Mouse (Mus musculus) CH12.LX (cell line): ENCODE measurements around the gene Inafm2. TPM values are rescaled to one million over a fixed set of nuclear protein-coding genes. Genes with fewer than 3 reads are reported as not detected.

Source experiments
- DNase-seq: peaks from one replicate; pipeline ENCODE4 v3.0.0-alpha.2; 2013; ENCODE audit errors: extremely low read depth
- H3K27ac ChIP-seq: 2 replicates; pipeline ENCODE4 v1.5.1; 2012; ENCODE audit warnings: low read depth, mild to moderate bottlenecking, control low read depth, moderate library complexity; ENCODE audit not compliant: insufficient read depth
- H3K27me3 ChIP-seq: replicated peaks from 2 replicates; pipeline ENCODE3; 2012; ENCODE audit warnings: inconsistent platforms
- H3K36me3 ChIP-seq, 2 experiments: replicated peaks in 1 of 2; 2 replicates each; pipeline versions ENCODE3 to v1.6.1; 2012; ENCODE audit warnings: inconsistent platforms in 1 of 2, low read length in 1 of 2, mild to moderate bottlenecking in 1 of 2, mixed read lengths in 1 of 2, moderate library complexity in 1 of 2; ENCODE audit not compliant: control insufficient read depth in 1 of 2, insufficient read depth in 1 of 2
- H3K4me1 ChIP-seq, 2 experiments: 2 replicates each; pipeline ENCODE4 v1.6.1; 2012; ENCODE audit warnings: inconsistent platforms in 1 of 2, moderate library complexity in 1 of 2; ENCODE audit not compliant: insufficient read depth in 2 of 2, control insufficient read depth in 1 of 2
- H3K4me2 ChIP-seq: 2 replicates; pipeline ENCODE4 v1.6.1; 2012; ENCODE audit warnings: low read depth, mild to moderate bottlenecking, control low read depth; ENCODE audit not compliant: poor library complexity, insufficient read depth, severe bottlenecking
- H3K4me3 ChIP-seq, 3 experiments: fragments of 150-350 bp in 1 of 3; sonication (generic) in 1 of 3; replicated peaks in 1 of 3; 2 replicates each; pipeline versions ENCODE3 to v1.5.1; 2011 to 2012; ENCODE audit warnings: low read depth in 2 of 3, low read length in 2 of 3, mild to moderate bottlenecking in 2 of 3, moderate library complexity in 2 of 3, control low read depth in 1 of 3, improper control_type of control experiment in 1 of 3, inconsistent platforms in 1 of 3, mixed read lengths in 1 of 3; ENCODE audit not compliant: poor library complexity in 1 of 3
- H3K79me2 ChIP-seq: replicated peaks from 2 replicates; pipeline ENCODE4 v1.6.1; 2012; ENCODE audit warnings: mild to moderate bottlenecking, moderate library complexity; ENCODE audit not compliant: control insufficient read depth, poor library complexity, insufficient read depth, severe bottlenecking; ENCODE audit errors: extremely low read depth
- H3K9ac ChIP-seq: 2 replicates; pipeline ENCODE4 v1.6.1; 2012; ENCODE audit warnings: low read depth, mild to moderate bottlenecking, control low read depth, moderate library complexity; ENCODE audit not compliant: insufficient read depth
- H3K9me3 ChIP-seq: replicated peaks from 2 replicates; pipeline ENCODE3; 2012; ENCODE audit warnings: low read length, inconsistent platforms, mixed read lengths
- CHD2 ChIP-seq: IDR thresholded peaks from 2 replicates; pipeline ENCODE4 v1.6.1; 2011; ENCODE audit warnings: low read length, improper control_type of control experiment
- GABPA ChIP-seq: IDR thresholded peaks from 2 replicates; pipeline ENCODE4 v1.6.1; 2012; ENCODE audit warnings: low read depth, low read length, improper control_type of control experiment, inconsistent platforms; ENCODE audit not compliant: insufficient replicate concordance
- JUN ChIP-seq: IDR thresholded peaks from 2 replicates; pipeline ENCODE4 v1.6.1; 2011; ENCODE audit warnings: low read depth, mild to moderate bottlenecking, low read length, improper control_type of control experiment, moderate library complexity; ENCODE audit not compliant: insufficient read depth
- MAX ChIP-seq: IDR thresholded peaks from 2 replicates; pipeline ENCODE4 v1.6.1; 2011; ENCODE audit warnings: low read length, improper control_type of control experiment
- MAZ ChIP-seq: IDR thresholded peaks from 2 replicates; pipeline ENCODE4 v1.6.1; 2012; ENCODE audit warnings: low read depth, mild to moderate bottlenecking, inconsistent platforms, low read length, improper control_type of control experiment, moderate library complexity
- MEF2A ChIP-seq: IDR thresholded peaks from 2 replicates; pipeline ENCODE4 v1.6.1; 2014; ENCODE audit warnings: low read depth, mild to moderate bottlenecking, inconsistent platforms, low read length, improper control_type of control experiment, borderline replicate concordance
- MXI1 ChIP-seq: IDR thresholded peaks from 2 replicates; pipeline ENCODE4 v1.6.1; 2011; ENCODE audit warnings: mild to moderate bottlenecking, low read depth, low read length, improper control_type of control experiment
- NELFE ChIP-seq: IDR thresholded peaks from 2 replicates; pipeline ENCODE4 v1.6.1; 2011; ENCODE audit warnings: low read depth, low read length, improper control_type of control experiment
- RAD21 ChIP-seq: IDR thresholded peaks from 2 replicates; pipeline ENCODE4 v1.6.1; 2011; ENCODE audit warnings: low read depth, mild to moderate bottlenecking, low read length, improper control_type of control experiment, moderate library complexity
- RCOR1 ChIP-seq: conservative IDR thresholded peaks from 2 replicates; pipeline ENCODE4 v1.6.1; 2012; ENCODE audit warnings: low read depth, mild to moderate bottlenecking, inconsistent platforms, low read length, improper control_type of control experiment
- SMC3 ChIP-seq: IDR thresholded peaks from 2 replicates; pipeline ENCODE4 v1.6.1; 2011; ENCODE audit warnings: low read depth, low read length, improper control_type of control experiment
- TBP ChIP-seq: conservative IDR thresholded peaks from 2 replicates; pipeline ENCODE4 v1.6.1; 2011; ENCODE audit warnings: low read depth, low read length, improper control_type of control experiment
- TCF12 ChIP-seq: IDR thresholded peaks from 2 replicates; pipeline ENCODE4 v1.6.1; 2014; ENCODE audit warnings: low read depth, mild to moderate bottlenecking, inconsistent platforms, low read length, improper control_type of control experiment
- USF1 ChIP-seq: IDR thresholded peaks from 2 replicates; pipeline ENCODE4 v1.6.1; 2014; ENCODE audit warnings: low read depth, mild to moderate bottlenecking, inconsistent platforms, low read length, improper control_type of control experiment
- ZNF384 ChIP-seq: IDR thresholded peaks from 2 replicates; pipeline ENCODE4 v1.6.1; 2012; ENCODE audit warnings: low read depth, low read length, improper control_type of control experiment, inconsistent platforms
- dilution Hi-C: fragments of 300-500 bp; cut with MboI; formaldehyde crosslinking; loops from 2 replicates; pipeline ENCODE4 v1.14.3; 2020; ENCODE audit warnings: low sequenced_read_pairs; ENCODE audit not compliant: extremely low pct_unique_long_range_greater_than_20kb, extremely low pct_ligation_motif_present
- in situ Hi-C: fragments of 300-500 bp; cut with MboI; formaldehyde crosslinking; loops from 3 replicates; pipeline ENCODE4 v1.14.3; 2019; ENCODE audit warnings: low sequenced_read_pairs, low pct_ligation_motif_present, low pct_unique_long_range_greater_than_20kb, mixed read lengths
- polyA plus RNA-seq: library from polyadenylated mRNA; unstranded; fragments of >175 nt; gene quantifications from 2 replicates; pipeline ENCODE4 v1.2.1, GENCODE M21; 2012; ENCODE audit warnings: low read depth; ENCODE audit not compliant: insufficient read length
- total RNA-seq, 2 experiments: library from RNA; depleted of rRNA; stranded (reverse); fragments of 300-350 nt in 1 of 2; fragments of >200 nt in 1 of 2; gene quantifications; 2 replicates each; pipeline ENCODE4 v1.2.3; 2012 to 2014

Inafm2 gene
- total and polyA plus RNA-seq, 3 experiments = 2.7 to 4.2 (median 3.6) TPM

- TF ChIP-seq MAX (peak; percentile 50; the same call in 1 of the 2 replicates), USF1 (no peak), NELFE (peak; percentile 58; the same call in 1 of the 2 replicates), MEF2A (peak; percentile 48; the same call in 1 of the 2 replicates), TBP (peak; percentile 67; the same call in 1 of the 2 replicates), MAZ (0 out of 2 replicates have a peak, but pooled peaks have one; percentile 60), MXI1 (no peak; the same call in 1 of the 2 replicates)
These were observed 17.2 kb upstream of the Inafm2 start, which contains the start of gene Plcb2 (continued) for GRCm38 (mm10) chr2:118728337-118728736.

- no peak for DNase-seq
- Histone ChIP-seq H3K27me3 (peaks cover 6% of the 10 kb centered on the region), H3K9ac (no peak overlapping the region), H3K4me1 (peaks cover 16 to 59% of the 10 kb centered on the region in 2 experiments; a peak in 3 of 4 replicates), H3K4me3 (no peak overlapping the region)
- TF ChIP-seq SMC3 (no peak), CHD2 (no peak), ZNF384 (no peak), RAD21 (no peak), GABPA (no peak), JUN (no peak), NELFE (no peak), RCOR1 (no peak), TBP (no peak)
- TF ChIP-seq, all 38 proteins: peak for 0
- Histone ChIP-seq H3K36me3 (peaks cover under 1 to 16% of the 10 kb centered on the region in 2 experiments), H3K79me2 (no peaks in the 10 kb centered on the region), H3K4me2 (no peak overlapping the region), H3K9me3 (no peaks in the 10 kb centered on the region), H3K27ac (no peak overlapping the region)
- in situ Hi-C loops (loop anchor here (25.0 kb wide), 1 partner anchor 242 kb away; the partner anchor contains the start of gene Srp14), dilution Hi-C loops (no loop called here)
These were observed 16.4 kb upstream of the Inafm2 start for GRCm38 (mm10) chr2:118729194-118729593.

GRCm38 (mm10) chr2:118729816-118730621, 15.5 kb upstream of the Inafm2 start:
- no peak for DNase-seq
- H3K79me2 ChIP-seq = no peaks in the 10 kb centered on the region
- no peaks in the 10 kb centered on the region for H3K9me3 ChIP-seq
- no peak overlapping the region for H3K27ac ChIP-seq
- no peak overlapping the region for H3K4me3 ChIP-seq
- in situ Hi-C loops = loop anchor here (10.0 to 25.0 kb wide), 2 partner anchors 85 to 243 kb away; partner anchors contain the start of gene Srp14
- peaks cover 0 to 9% of the 10 kb centered on the region in 2 experiments for H3K36me3 ChIP-seq
- no peak overlapping the region for H3K4me2 ChIP-seq
- H3K27me3 ChIP-seq = peaks cover 6% of the 10 kb centered on the region
- peaks cover 16 to 52% of the 10 kb centered on the region in 2 experiments; a peak in 3 of 4 replicates for H3K4me1 ChIP-seq
- no peak for TF ChIP-seq TBP
- TF ChIP-seq GABPA = no peak
- TF ChIP-seq CHD2 = 0 out of 2 replicates have a peak, but pooled peaks have one; percentile 15
- TF ChIP-seq TCF12 = peak; percentile 45; the same call in 1 of the 2 replicates
- dilution Hi-C loops = no loop called here
- H3K9ac ChIP-seq = no peak overlapping the region
